Mouse (Mus musculus) embryonic fibroblast, embryonic 13.5 days (primary cell): Measurements from ENCODE around the gene Tex13b. TPM values are rescaled to one million over a fixed set of nuclear protein-coding genes. Genes with fewer than 3 reads are reported as not detected.
"Not testable (repeated sequence)": the region's sequence is repeated elsewhere in the genome, so short reads cannot be mapped to it uniquely, and the experiment has no call there.

Experiments
- H3K27ac ChIP-seq: 2 replicates; pipeline ENCODE4 v1.5.1; 2012; ENCODE audit warnings: low read length, control low read depth, inconsistent platforms; ENCODE audit not compliant: insufficient read depth
- H3K4me1 ChIP-seq: 2 replicates; pipeline ENCODE4 v1.6.1; 2011; ENCODE audit warnings: low read length; ENCODE audit not compliant: control insufficient read depth, insufficient read depth
- H3K4me3 ChIP-seq: 2 replicates; pipeline ENCODE4 v1.5.1; 2011; ENCODE audit warnings: mild to moderate bottlenecking, control low read depth, low read length; ENCODE audit not compliant: insufficient read depth
- CTCF ChIP-seq: IDR thresholded peaks from 2 replicates; pipeline ENCODE4 v1.5.1; 2011; ENCODE audit warnings: mild to moderate bottlenecking, control low read depth, low read length, moderate library complexity, borderline replicate concordance; ENCODE audit not compliant: insufficient read depth
- POLR2A ChIP-seq: IDR thresholded peaks from 2 replicates; pipeline ENCODE4 v1.6.1; 2011; ENCODE audit warnings: low read depth, mild to moderate bottlenecking, control low read depth, low read length, moderate library complexity
- polyA plus RNA-seq: library from polyadenylated mRNA; stranded (reverse); fragments of >200 nt; gene quantifications from 2 replicates; pipeline ENCODE4 v1.2.4, GENCODE M21; 2011; ENCODE audit warnings: low read depth; ENCODE audit not compliant: missing spikeins, insufficient read length

Gene Tex13b
- not detected in 2 replicates for polyA plus RNA-seq

- Histone ChIP-seq H3K4me3 (no peak within 1 kb of the TSS), H3K27ac (no peak within 1 kb of the TSS), H3K4me1 (no peaks in the 10 kb centered on the region)
- no peak for TF ChIP-seq POLR2A
- no peak for TF ChIP-seq CTCF
Observed at GRCm38 (mm10) chrX:140813312-140814006, at the start of gene Tex13b. Gene Tex13b, minus strand, starts transcription at chrX:140813433.

DNA sequence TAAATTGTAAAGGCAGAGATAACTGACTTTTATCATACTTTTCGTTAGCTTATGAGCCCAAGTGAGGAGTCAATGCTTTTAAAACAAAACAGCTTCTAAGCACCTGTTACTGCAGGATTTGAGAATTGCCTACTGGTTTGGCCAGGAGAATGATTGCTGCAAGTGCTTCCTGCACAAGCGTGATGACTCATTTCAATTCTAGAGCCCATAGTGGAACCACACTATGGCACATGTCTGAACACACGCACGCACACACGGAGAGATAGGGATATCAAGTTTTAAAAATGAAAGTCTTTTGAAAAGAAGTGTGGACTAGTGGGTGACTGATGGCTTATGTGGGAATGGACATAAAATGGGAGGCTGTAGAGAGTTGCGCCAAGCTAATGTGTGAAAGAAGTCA lies 49.5 kb upstream of the Tex13b start:
- Histone ChIP-seq H3K27ac (no peak overlapping the region), H3K4me3 (no peak overlapping the region), H3K4me1 (no peaks in the 10 kb centered on the region)
- TF ChIP-seq POLR2A, result no peak
- TF ChIP-seq CTCF, result no peak

GRCm38 (mm10) chrX:140857445-140857844 lies 44.2 kb upstream of the Tex13b start:
- TF ChIP-seq POLR2A (no peak), CTCF (no peak)
- H3K27ac ChIP-seq, result no peak overlapping the region
- H3K4me3 ChIP-seq, result no peak overlapping the region
- H3K4me1 ChIP-seq, result no peaks in the 10 kb centered on the region

GRCm38 (mm10) chrX:140857040-140857439 lies 43.8 kb upstream of the Tex13b start:
- H3K4me3 ChIP-seq, H3K4me1 ChIP-seq, H3K27ac ChIP-seq: not testable (repeated sequence)

DNA sequence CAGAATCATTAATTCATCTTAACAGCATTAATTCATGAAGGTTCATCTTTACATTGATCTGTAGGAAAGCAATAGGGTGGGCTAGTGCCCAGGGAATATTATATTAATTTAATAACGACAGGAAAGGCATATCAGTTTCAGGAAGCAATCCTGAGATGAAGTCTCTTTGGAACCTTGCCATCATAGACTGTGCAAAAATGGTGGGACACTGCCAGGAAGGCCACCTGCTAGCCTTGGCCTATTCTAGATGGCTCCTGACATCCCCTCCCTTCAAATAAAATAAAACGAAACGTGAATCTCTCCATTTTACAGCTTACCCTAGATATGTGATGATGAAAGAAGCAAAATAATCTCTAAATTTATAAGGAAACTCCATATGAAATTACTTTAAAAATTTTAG lies 41.3 kb upstream of the Tex13b start:
- no peak overlapping the region for H3K27ac ChIP-seq
- H3K4me3 ChIP-seq, result no peak overlapping the region
- TF ChIP-seq CTCF (no peak), POLR2A (no peak)
- no peaks in the 10 kb centered on the region for H3K4me1 ChIP-seq

GRCm38 (mm10) chrX:140845401-140845800 lies 32.2 kb upstream of the Tex13b start:
- not testable (repeated sequence) for H3K4me1 ChIP-seq, H3K27ac ChIP-seq, H3K4me3 ChIP-seq

GRCm38 (mm10) chrX:140839887-140840286 lies 26.7 kb upstream of the Tex13b start:
- H3K27ac ChIP-seq, result no peak overlapping the region
- H3K4me3 ChIP-seq, result no peak overlapping the region
- no peak for TF ChIP-seq POLR2A
- TF ChIP-seq CTCF, result no peak
- H3K4me1 ChIP-seq, result no peaks in the 10 kb centered on the region

DNA sequence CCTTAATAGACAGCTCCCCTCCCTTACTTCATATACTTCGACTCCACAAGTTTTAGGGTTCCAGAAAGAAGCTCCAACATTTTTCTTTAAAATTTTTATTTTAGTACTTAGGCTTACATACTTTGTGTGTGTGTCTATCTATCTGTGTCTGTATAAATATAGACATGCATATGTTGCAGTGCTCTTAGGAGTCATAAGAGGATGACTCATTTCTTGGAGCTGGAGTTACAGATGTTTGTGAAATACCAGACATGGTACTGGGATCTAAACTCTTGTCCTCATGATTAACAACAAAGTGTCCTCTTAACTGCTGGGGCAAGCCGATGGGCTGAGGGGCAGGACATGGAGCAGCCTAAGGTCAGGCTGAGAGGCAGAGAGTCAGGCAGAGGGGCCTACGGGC lies 24.8 kb upstream of the Tex13b start:
- peak overlapping the region; percentile 60; the same call in 1 of the 2 replicates for H3K27ac ChIP-seq
- no peak for TF ChIP-seq CTCF
- no peak for TF ChIP-seq POLR2A
- H3K4me3 ChIP-seq, result no peak overlapping the region

GRCm38 (mm10) chrX:140831706-140832105 lies 18.5 kb upstream of the Tex13b start:
- no peaks in the 10 kb centered on the region; the same call in 1 of the 2 replicates for H3K4me1 ChIP-seq
- H3K4me3 ChIP-seq, result no peak overlapping the region
- no peak for TF ChIP-seq CTCF
- TF ChIP-seq POLR2A, result no peak
- no peak overlapping the region for H3K27ac ChIP-seq

More for the DNA sequence above, 24.8 kb upstream of the Tex13b start:
- no peaks in the 10 kb centered on the region for H3K4me1 ChIP-seq

DNA sequence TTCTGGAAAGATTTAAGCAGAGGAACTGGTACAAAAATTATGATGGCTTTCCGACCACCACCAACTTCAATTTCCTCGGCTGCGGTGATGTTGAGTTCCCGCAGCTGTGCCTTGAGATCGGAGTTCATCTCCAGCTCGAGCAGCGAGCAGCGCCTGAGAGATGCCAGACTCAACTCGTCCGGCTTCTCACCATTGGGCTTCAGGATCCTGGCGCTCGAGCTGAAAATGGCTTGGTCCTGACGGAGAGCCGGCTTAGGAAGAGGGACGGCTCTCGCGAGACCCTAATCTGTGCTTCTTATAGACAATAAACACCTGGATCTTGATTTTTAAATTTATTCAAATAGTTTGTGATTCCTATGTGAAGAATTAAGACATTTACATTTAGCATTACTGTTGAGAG lies 9.1 kb upstream of the Tex13b start:
- no peak for TF ChIP-seq POLR2A
- TF ChIP-seq CTCF, result no peak
- H3K4me3 ChIP-seq, result no peak overlapping the region
- H3K27ac ChIP-seq, result no peak overlapping the region
- no peaks in the 10 kb centered on the region for H3K4me1 ChIP-seq

GRCm38 (mm10) chrX:140805340-140805739 lies 7.9 kb downstream of the Tex13b start:
- H3K4me3 ChIP-seq, result no peak overlapping the region
- no peaks in the 10 kb centered on the region for H3K4me1 ChIP-seq
- TF ChIP-seq CTCF (no peak), POLR2A (no peak)

More at GRCm38 (mm10) chrX:140805340-140805739, 7.9 kb downstream of the Tex13b start:
- no peak overlapping the region for H3K27ac ChIP-seq
